Mouse (Mus musculus) forebrain, embryonic 12.5 days (tissue): Measurements from ENCODE around the gene Slx. TPM values are rescaled to one million over a fixed set of nuclear protein-coding genes. Genes with fewer than 3 reads are reported as not detected.
"Not testable (repeated sequence)": the region's sequence is repeated elsewhere in the genome, so short reads cannot be mapped to it uniquely, and the experiment has no call there.

Source experiments
- ATAC-seq: fragments of 200-750 bp; cut with Nextera tagmentation; 2 replicates; pipeline ENCODE4 v1.8.0; 2017; ENCODE audit warnings: moderate TSS enrichment; ENCODE audit not compliant: low FRiP score
- H3K27ac ChIP-seq: fragments of 300-500 bp; sonication (generic); 2 replicates; pipeline ENCODE4 v1.5.1; 2016; ENCODE audit warnings: mild to moderate bottlenecking
- H3K27me3 ChIP-seq: fragments of 300-500 bp; sonication (generic); 2 replicates; pipeline ENCODE4 v1.6.1; 2016; ENCODE audit warnings: mild to moderate bottlenecking
- H3K36me3 ChIP-seq: fragments of 300-500 bp; sonication (generic); replicated peaks from 2 replicates; pipeline ENCODE4 v1.6.1; 2016; ENCODE audit warnings: mild to moderate bottlenecking
- H3K4me1 ChIP-seq: fragments of 300-500 bp; sonication (generic); 2 replicates; pipeline ENCODE4 v1.6.1; 2016
- H3K4me2 ChIP-seq: fragments of 300-500 bp; sonication (generic); 2 replicates; pipeline ENCODE4 v1.6.1; 2016; ENCODE audit warnings: mild to moderate bottlenecking, moderate library complexity
- H3K4me3 ChIP-seq: fragments of 300-500 bp; sonication (generic); replicated peaks from 2 replicates; pipeline ENCODE4 v1.5.1; 2016; ENCODE audit warnings: mild to moderate bottlenecking
- H3K9ac ChIP-seq: fragments of 300-500 bp; sonication (generic); 2 replicates; pipeline ENCODE4 v1.6.1; 2016; ENCODE audit warnings: mild to moderate bottlenecking
- H3K9me3 ChIP-seq: fragments of 300-500 bp; sonication (generic); 2 replicates; pipeline ENCODE4 v1.6.1; 2016
- whole genome bisulfite sequencing: fragments of 180-500 bp; shearing (Covaris S2); methylation state at CpG from one replicate; pipeline ENCODE4 v1.1.7; 2016; 5-methylcytosine and 5-hydroxymethylcytosine counted together
- microRNA-seq: library from miRNA; unstranded; fragments of <30 nt; microRNA quantifications from one replicate; pipeline ENCODE4, GENCODE M21; 2017
- polyA plus RNA-seq: library from polyadenylated mRNA; unstranded; fragments of >200 nt; fragmentation: Nextera tagmentation; extraction: Ambion mirVana; gene quantifications from 2 replicates; pipeline ENCODE4 v1.2.1, GENCODE M21; 2016

Gene Slx
- polyA plus RNA-seq, result not detected in 2 replicates

DNA sequence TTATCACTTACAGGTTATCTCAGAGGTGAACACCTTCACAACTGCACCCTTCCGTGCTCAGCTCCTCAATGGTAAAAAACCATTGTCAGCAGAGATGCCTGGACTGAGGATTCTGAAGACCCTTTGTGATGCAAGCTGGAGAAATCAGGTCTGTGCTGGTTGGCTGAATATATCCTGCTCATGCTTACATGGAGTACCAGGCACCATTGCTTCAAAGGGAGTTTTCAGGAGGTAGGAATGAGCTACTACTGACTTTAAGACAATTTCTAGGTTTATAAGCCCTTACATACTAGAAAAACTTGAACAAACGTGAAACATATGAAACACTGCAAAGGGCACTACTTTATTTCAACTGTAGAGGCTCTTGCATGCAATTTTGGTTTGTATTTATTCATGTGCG lies at the start of gene Slx:
TSS of gene Slx (minus strand) at position 101 of the 400 bp plus-strand sequence.
- not testable (repeated sequence) for H3K4me3 ChIP-seq, H3K27ac ChIP-seq, H3K4me1 ChIP-seq, H3K9ac ChIP-seq, H3K27me3 ChIP-seq, H3K9me3 ChIP-seq, H3K4me2 ChIP-seq, ATAC-seq, H3K36me3 ChIP-seq
- WGBS, result 68% methylated on average over 3 of the region's 3 CpGs

Small RNA genes lying within 50 kb of the gene (microRNA-seq; reads per million reads assigned to microRNA genes)
- not detected for gene Gm27341

Other genes with a start within 250 kb of the Slx start
- not detected in 2 replicates for gene Gm2030, start 235.5 kb downstream of the Slx start, polyA plus RNA-seq
- gene Gm14525, start 157.1 kb upstream of the Slx start, polyA plus RNA-seq, result not detected in 2 replicates